Mouse (Mus musculus) MEL (cell line): Measurements from ENCODE around the gene Arpp19. TPM values are rescaled to one million over a fixed set of nuclear protein-coding genes. Genes with fewer than 3 reads are reported as not detected.

Experiments used
- DNase-seq: peaks from one replicate; pipeline ENCODE4 v3.0.0; 2011; ENCODE audit warnings: low read depth, low spot score
- H3K27ac ChIP-seq: 2 replicates; pipeline ENCODE4 v1.5.1; 2012; ENCODE audit warnings: low read depth, mild to moderate bottlenecking, control low read depth, low read length, moderate library complexity; ENCODE audit not compliant: control insufficient read depth
- H3K27me3 ChIP-seq, 2 experiments: fragments of 150-350 bp in 1 of 2; sonication (generic) in 1 of 2; 2 replicates each; pipeline ENCODE4 v1.6.1; 2012; ENCODE audit warnings: low read length in 2 of 2, mild to moderate bottlenecking in 2 of 2, improper control_type of control experiment in 1 of 2, moderate library complexity in 1 of 2; ENCODE audit not compliant: insufficient read depth in 2 of 2, control insufficient read depth in 1 of 2
- H3K36me3 ChIP-seq, 2 experiments: 2 replicates each; pipeline ENCODE4 v1.6.1; 2012 to 2014; ENCODE audit warnings: low read length in 2 of 2, improper control_type of control experiment in 1 of 2, inconsistent platforms in 1 of 2, mild to moderate bottlenecking in 1 of 2; ENCODE audit not compliant: insufficient read depth in 2 of 2, control insufficient read depth in 1 of 2
- H3K4me1 ChIP-seq, 2 experiments: fragments of 150-350 bp in 1 of 2; sonication (generic) in 1 of 2; 2 replicates each; pipeline ENCODE4 v1.6.1; 2012; ENCODE audit warnings: low read length in 2 of 2, improper control_type of control experiment in 1 of 2, mild to moderate bottlenecking in 1 of 2; ENCODE audit not compliant: insufficient read depth in 2 of 2, control insufficient read depth in 1 of 2
- H3K4me3 ChIP-seq, 2 experiments: fragments of 150-350 bp in 1 of 2; sonication (generic) in 1 of 2; 2 replicates each; pipeline ENCODE4 v1.5.1; 2012; ENCODE audit warnings: low read depth in 2 of 2, low read length in 2 of 2, mild to moderate bottlenecking in 2 of 2, moderate library complexity in 2 of 2, control low read depth in 1 of 2, improper control_type of control experiment in 1 of 2; ENCODE audit not compliant: control insufficient read depth in 1 of 2, insufficient read depth in 1 of 2
- H3K79me2 ChIP-seq: 2 replicates; pipeline ENCODE4 v1.6.1; 2012; ENCODE audit warnings: mild to moderate bottlenecking, low read length, moderate library complexity; ENCODE audit not compliant: control insufficient read depth, poor library complexity, insufficient read depth
- H3K9ac ChIP-seq: 2 replicates; pipeline ENCODE4 v1.6.1; 2012; ENCODE audit warnings: low read depth, mild to moderate bottlenecking, control low read depth, low read length, moderate library complexity; ENCODE audit not compliant: control insufficient read depth, poor library complexity, severe bottlenecking
- H3K9me3 ChIP-seq: fragments of 150-350 bp; sonication (generic); replicated peaks from 2 replicates; pipeline ENCODE4 v1.6.1; 2012; ENCODE audit warnings: mild to moderate bottlenecking, low read length, improper control_type of control experiment, moderate library complexity; ENCODE audit not compliant: insufficient read depth
- CHD1 ChIP-seq: IDR thresholded peaks from 2 replicates; pipeline ENCODE4 v1.6.1; 2012; ENCODE audit warnings: low read depth, mild to moderate bottlenecking, inconsistent platforms, low read length, improper control_type of control experiment
- CTCF ChIP-seq, 3 experiments: IDR thresholded peaks in 2 of 3; conservative IDR thresholded peaks in 1 of 3; 2 replicates each; pipeline ENCODE4 v1.5.1; 2011 to 2012; ENCODE audit warnings: low read length in 3 of 3, low read depth in 2 of 3, mild to moderate bottlenecking in 2 of 3, improper control_type of control experiment in 1 of 3, inconsistent platforms in 1 of 3, mixed read lengths in 1 of 3, moderate library complexity in 1 of 3; ENCODE audit not compliant: control insufficient read depth in 1 of 3, insufficient read depth in 1 of 3, poor library complexity in 1 of 3, severe bottlenecking in 1 of 3
- ETS1 ChIP-seq: IDR thresholded peaks from 2 replicates; pipeline ENCODE4 v1.6.1; 2012; ENCODE audit warnings: low read depth, mild to moderate bottlenecking, inconsistent platforms, low read length, improper control_type of control experiment, moderate library complexity
- GATA1 ChIP-seq: IDR thresholded peaks from 2 replicates; pipeline ENCODE4 v1.6.1; 2011; ENCODE audit warnings: low read depth, low read length, improper control_type of control experiment
- HCFC1 ChIP-seq: IDR thresholded peaks from 2 replicates; pipeline ENCODE4 v1.6.1; 2012; ENCODE audit warnings: low read depth, mild to moderate bottlenecking, inconsistent platforms, low read length, improper control_type of control experiment, moderate library complexity
- JUND ChIP-seq: IDR thresholded peaks from 2 replicates; pipeline ENCODE4 v1.6.1; 2011; ENCODE audit warnings: low read depth, mild to moderate bottlenecking, improper control_type of control experiment, low read length
- KAT2A ChIP-seq: conservative IDR thresholded peaks from 2 replicates; pipeline ENCODE4 v1.6.1; 2012; ENCODE audit warnings: low read depth, low read length, improper control_type of control experiment, inconsistent platforms
- MAX ChIP-seq: IDR thresholded peaks from 2 replicates; pipeline ENCODE4 v1.6.1; 2011; ENCODE audit warnings: low read length, improper control_type of control experiment
- MAZ ChIP-seq: IDR thresholded peaks from 2 replicates; pipeline ENCODE4 v1.6.1; 2012; ENCODE audit warnings: low read depth, mild to moderate bottlenecking, inconsistent platforms, low read length, improper control_type of control experiment
- MXI1 ChIP-seq: IDR thresholded peaks from 2 replicates; pipeline ENCODE4 v1.6.1; 2011; ENCODE audit warnings: mild to moderate bottlenecking, low read depth, low read length, improper control_type of control experiment
- MYB ChIP-seq: IDR thresholded peaks from 2 replicates; pipeline ENCODE4 v1.6.1; 2011; ENCODE audit warnings: mild to moderate bottlenecking, low read depth, low read length, improper control_type of control experiment
- MYC ChIP-seq: IDR thresholded peaks from 2 replicates; pipeline ENCODE4 v1.6.1; 2011; ENCODE audit warnings: low read depth, mild to moderate bottlenecking, low read length, improper control_type of control experiment, moderate library complexity
- POLR2AphosphoS2 ChIP-seq: IDR thresholded peaks from 2 replicates; pipeline ENCODE4 v1.6.1; 2011; ENCODE audit warnings: low read length, improper control_type of control experiment
- SIN3A ChIP-seq: IDR thresholded peaks from 2 replicates; pipeline ENCODE4 v1.6.1; 2012; ENCODE audit warnings: low read length, improper control_type of control experiment, inconsistent platforms
- TAL1 ChIP-seq: IDR thresholded peaks from 2 replicates; pipeline ENCODE4 v1.6.1; 2012; ENCODE audit warnings: mild to moderate bottlenecking, inconsistent platforms, low read length, moderate library complexity, mixed read lengths
- TCF12 ChIP-seq: IDR thresholded peaks from 2 replicates; pipeline ENCODE4 v1.6.1; 2014; ENCODE audit warnings: low read depth, mild to moderate bottlenecking, inconsistent platforms, low read length, improper control_type of control experiment, moderate library complexity
- UBTF ChIP-seq: IDR thresholded peaks from 2 replicates; pipeline ENCODE4 v1.6.1; 2012; ENCODE audit warnings: low read depth, mild to moderate bottlenecking, inconsistent platforms, low read length, improper control_type of control experiment, moderate library complexity, borderline replicate concordance; ENCODE audit not compliant: insufficient read depth
- ZMIZ1 ChIP-seq: IDR thresholded peaks from 2 replicates; pipeline ENCODE4 v1.6.1; 2012; ENCODE audit warnings: low read depth, mild to moderate bottlenecking, inconsistent platforms, low read length, improper control_type of control experiment, moderate library complexity
- polyA plus RNA-seq, 2 experiments: library from polyadenylated mRNA; stranded (reverse) in 1 of 2; unstranded in 1 of 2; fragments of >175 nt in 1 of 2; fragments of >200 nt in 1 of 2; gene quantifications; 2 replicates each; pipeline versions ENCODE4 v1.2.1 to v1.2.4; 2012; ENCODE audit warnings: low replicate concordance in 2 of 2, low read depth in 1 of 2; ENCODE audit not compliant: insufficient read length in 2 of 2, insufficient read depth in 1 of 2, missing spikeins in 1 of 2
- total RNA-seq: library from RNA; depleted of rRNA; stranded (reverse); fragments of 300-350 nt; gene quantifications from 2 replicates; pipeline ENCODE4 v1.2.3, GENCODE M21; 2012

The Arpp19 gene
- total and polyA plus RNA-seq, 3 experiments: 230 to 237 TPM; not detected in 1

DNA sequence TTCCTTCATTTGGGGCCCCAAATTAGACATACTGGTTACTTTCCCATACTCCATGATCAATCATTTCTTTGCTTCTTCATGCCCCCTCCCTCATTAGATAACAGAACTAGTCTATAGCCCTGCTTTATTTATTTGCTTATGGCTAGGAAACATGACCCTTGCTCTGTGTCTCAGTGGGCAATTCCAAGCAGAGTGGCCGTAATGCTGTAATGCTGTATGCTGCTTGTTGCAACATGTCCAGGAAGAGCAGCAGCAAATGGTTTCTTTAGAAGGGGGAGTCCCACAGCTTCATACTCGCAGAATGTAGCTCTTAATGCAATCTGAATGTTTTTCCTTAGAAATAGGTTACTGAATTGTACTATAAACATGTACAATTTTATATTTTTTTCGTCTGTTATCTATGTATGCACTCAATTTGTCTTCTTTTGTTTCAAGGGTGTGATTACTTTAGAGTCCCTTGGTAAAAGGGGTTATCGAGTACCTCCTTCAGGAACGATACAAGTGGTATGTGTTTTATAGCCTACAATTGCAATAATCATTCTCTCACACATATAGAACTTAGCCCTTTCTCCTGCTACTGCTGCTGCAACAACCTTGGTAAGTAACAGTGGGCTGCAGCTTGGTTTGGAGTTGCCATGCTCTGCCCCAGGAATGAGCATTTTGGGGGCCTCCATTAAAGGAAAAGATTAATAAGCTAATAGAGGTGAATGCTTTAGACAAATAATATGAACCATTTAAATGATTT, 14.1 kb upstream of the Arpp19 start:
- Histone ChIP-seq H3K27ac (no peak overlapping the region), H3K9ac (no peak overlapping the region), H3K9me3 (no peaks in the 10 kb centered on the region), H3K4me1 (peaks cover 2 to 8% of the 10 kb centered on the region in 2 experiments; a peak in 3 of 4 replicates), H3K4me3 (no peak overlapping the region), H3K36me3 (peaks cover 0 to 4% of the 10 kb centered on the region in 2 experiments; a peak in 3 of 4 replicates), H3K27me3 (no peaks in the 10 kb centered on the region), H3K79me2 (no peaks in the 10 kb centered on the region)
- TF ChIP-seq KAT2A (no peak), POLR2AphosphoS2 (no peak), TCF12 (no peak), SIN3A (no peak), MYB (no peak), GATA1 (no peak), MXI1 (no peak), ETS1 (no peak), MAZ (no peak), JUND (no peak), HCFC1 (no peak), CTCF (IDR thresholded peaks at IDR 0.05 in 2 of 3, conservative IDR thresholded peaks at IDR 0.05 in 1 of 3; ENCODE audit: control insufficient read depth in 1 of 3, insufficient read depth in 1 of 3, low read depth in 2 of 3, low read length in 3 of 3, poor library complexity in 1 of 3, severe bottlenecking in 1 of 3) (no peak), UBTF (no peak), MAX (no peak), CHD1 (no peak), MYC (no peak), TAL1 (no peak), ZMIZ1 (no peak)
- no peak for DNase-seq

DNA sequence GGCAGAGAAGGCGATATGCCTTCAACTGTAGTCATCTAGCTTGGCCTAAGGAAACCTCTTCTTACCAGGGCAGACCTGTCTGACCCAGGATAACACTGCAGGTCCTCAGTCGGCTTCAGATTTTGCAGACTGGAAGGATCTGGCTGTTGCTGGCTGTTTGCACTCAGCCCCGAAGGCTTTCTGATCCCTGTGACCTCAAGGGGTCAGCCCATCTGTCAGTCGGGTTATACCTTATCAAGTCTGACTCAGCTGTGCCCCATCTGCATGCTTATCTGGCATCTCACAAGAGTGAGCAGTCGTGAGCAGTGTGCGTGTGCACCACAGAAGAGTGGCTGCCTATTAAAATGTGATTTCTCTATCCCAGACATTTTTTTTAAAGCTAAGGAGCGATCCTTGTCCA, 13.3 kb upstream of the Arpp19 start:
- H3K9ac ChIP-seq: no peak overlapping the region
- no peaks in the 10 kb centered on the region for H3K27me3 ChIP-seq
- no peaks in the 10 kb centered on the region for H3K79me2 ChIP-seq
- H3K36me3 ChIP-seq: peaks cover 0 to 4% of the 10 kb centered on the region in 2 experiments; a peak in 3 of 4 replicates
- H3K27ac ChIP-seq: no peak overlapping the region
- no peak for DNase-seq
- no peak overlapping the region for H3K4me3 ChIP-seq
- H3K9me3 ChIP-seq: no peaks in the 10 kb centered on the region
- TF ChIP-seq ETS1 (peak; percentile 78), GATA1 (peak; percentile 50; the same call in 1 of the 2 replicates), POLR2AphosphoS2 (no peak), TCF12 (peak; percentile 28; the same call in 1 of the 2 replicates)
- H3K4me1 ChIP-seq: peaks cover 2 to 8% of the 10 kb centered on the region in 2 experiments; a peak in 3 of 4 replicates
